Mouse (Mus musculus): ENCODE results near the gene Krt78.
A peak's percentile ranks its signal among the peaks of the same experiment; 100 is the strongest.
"Not testable (repeated sequence)": the region's sequence is repeated elsewhere in the genome, so short reads cannot be mapped to it uniquely, and the experiment has no call there.

Krt78 gene

DNA sequence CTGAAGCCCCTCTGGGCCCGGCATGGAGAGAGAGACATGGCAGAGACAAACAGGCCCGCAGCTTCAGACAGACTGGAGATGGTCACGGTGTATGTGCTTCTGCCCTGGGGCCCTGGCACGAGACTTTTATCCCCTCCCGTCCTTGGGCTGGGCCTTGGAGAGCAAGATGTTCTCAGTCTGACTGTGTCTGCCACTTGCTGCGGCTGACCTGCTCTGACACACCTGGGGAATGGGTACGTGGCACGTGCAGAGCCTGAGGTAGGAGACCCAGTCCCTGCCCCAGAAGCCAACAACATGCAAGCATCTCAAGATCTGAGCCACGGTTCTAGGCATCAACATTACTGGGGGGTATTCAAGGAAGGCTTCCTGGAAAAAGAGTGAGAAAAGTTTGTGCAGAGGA lies at the start of gene Krt78:
Krt78 (minus strand) TSS at position 101 of the 400 bp plus-strand sequence.
- DNase-seq (ENCODE audit: low read depth, low spot score): no peak

DNA sequence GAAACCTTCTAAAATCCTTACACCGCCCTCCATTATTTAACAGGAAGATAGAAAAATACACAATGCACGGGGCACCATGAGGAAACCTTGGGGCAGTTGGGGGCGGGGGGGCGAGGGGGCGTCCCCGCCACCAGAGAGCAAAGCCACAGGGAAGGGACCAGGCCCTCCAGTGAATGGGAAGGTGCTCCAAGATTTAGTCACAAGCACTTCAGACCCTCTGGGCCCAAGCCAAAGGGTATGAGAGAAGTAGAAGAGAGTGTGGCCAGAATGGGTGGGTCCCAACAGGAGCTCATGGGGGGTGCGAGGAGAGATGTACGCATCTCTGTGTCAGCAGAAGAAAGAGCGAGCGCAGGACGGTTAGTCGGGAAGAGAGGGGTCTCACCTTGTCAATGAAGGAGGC lies 49.4 kb upstream of the Krt78 start:
- DNase-seq (ENCODE audit: low read depth, low spot score): no peak

DNA sequence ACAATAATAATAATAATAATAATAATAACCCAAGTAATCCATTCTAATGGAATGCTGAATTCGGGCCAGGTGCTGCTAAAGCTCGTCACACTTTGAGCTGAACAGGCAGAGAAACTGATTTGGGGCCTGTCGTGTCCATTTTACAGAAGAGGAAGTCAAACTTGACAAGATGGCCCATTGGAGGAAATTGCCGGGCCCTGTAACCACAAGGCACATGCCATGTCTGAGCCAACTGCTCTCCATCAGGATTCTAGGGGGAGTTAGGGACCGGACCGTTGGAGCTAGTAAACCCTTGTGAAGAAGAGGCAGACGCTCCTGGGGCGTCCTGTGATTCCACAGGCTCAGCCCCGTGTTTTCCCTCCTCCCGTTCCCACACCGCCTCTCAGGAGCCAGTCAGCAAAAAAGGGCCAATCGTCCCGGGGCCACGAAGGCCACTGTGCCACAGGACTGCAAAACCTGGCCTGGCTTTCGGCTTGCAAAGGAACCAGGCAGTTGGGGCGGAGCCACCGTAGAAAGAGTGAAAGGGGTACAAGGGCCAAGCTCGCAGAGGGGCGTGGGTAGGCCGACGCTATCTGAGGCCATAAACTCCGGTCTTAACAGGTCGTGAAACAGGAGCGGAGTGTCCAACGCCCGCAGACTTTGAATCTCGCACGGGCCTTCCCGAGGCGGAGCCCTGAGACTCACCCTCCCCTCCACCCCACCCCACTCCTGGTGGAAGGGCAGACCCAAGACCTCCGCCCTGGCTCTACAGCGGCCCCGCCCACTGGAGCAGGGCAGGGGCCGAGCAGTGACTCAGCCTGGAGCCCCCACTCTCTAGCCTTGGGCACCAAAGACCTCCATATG lies 48.8 kb upstream of the Krt78 start:
- DNase-seq (ENCODE audit: low read depth, low spot score): peak; percentile 80

DNA sequence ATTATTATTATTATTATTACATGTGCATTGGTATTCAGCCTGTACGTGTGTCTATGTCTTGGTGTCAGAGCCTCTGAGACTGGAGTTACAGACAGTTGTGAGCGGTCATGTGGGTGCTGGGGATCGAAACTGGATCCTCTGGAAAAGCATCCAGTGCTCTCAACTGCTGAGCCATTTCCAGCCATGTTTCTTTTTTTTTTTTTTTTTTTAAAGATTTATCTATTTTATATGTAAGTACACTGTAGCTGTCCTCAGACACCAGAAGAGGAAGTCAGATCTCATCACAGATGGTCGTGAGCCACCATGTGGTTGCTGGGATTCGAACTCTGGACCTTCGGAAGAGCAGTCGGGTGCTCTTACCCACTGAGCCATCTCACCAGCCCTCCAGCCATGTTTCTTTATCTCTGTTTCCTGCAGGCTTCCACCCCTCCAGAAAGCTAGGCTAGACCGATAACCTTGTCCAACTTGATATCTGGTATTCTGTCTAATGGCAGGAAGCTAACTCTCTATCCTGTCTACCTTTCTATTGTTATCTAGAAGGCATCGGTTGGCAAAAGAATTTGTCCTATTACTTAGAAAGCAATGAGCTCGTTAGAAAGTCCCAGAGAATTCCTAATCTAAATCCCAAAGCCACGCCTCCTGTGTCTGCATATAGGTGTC lies 45.7 kb upstream of the Krt78 start:
- DNase-seq (ENCODE audit: low read depth, low spot score): no peak

DNA sequence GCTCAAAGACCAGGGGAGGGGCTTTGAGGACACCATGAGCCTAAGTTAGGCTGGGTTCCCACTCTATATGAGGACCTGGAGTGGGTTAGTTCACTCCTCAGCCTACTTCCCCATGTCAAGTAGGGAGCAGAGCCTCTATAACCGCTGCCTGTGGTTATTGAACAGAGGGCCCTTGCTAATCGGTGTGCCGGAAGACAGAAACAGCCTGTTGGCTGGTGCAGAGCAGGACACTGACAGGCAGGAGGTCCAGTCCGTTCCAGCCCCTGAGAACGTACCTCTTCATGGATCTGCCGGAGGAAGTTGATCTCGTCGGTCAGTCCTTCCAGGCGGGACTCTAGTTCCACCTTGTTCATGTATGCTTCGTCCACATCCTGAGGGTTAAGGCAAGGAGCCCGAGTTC lies 45.1 kb upstream of the Krt78 start:
- no peak for DNase-seq (ENCODE audit: low read depth, low spot score)

DNA sequence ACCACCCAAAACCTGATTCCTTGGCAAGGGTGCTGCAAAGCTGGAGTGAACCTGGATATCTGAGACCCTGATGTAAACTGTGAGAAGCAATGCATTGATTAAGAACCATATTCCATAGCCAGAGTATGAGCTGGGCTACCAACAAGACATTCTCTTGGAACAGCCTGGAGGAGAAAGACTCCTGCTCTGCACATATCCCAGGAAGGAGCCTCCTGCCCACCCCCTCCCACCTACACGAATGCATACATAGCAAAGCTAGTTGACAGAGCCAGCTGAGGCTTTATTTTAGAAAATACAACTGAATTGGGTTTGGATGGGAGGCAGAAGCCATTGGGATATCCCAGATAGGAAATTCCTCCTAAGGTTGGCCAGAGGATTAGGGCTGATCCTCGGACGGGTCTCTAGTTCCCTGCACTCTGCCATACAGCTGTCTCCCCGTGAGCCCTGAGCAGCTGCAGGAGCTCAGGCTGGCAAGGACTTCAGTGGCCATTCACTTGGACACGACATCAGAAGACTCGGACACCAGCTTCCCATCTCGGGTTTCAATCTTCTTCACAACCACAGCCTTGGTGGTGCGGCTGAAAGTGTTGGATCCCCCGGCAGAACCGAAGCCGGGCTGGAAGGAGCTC lies 42.5 kb upstream of the Krt78 start:
- DNase-seq (ENCODE audit: low read depth, low spot score): not testable (repeated sequence)

DNA sequence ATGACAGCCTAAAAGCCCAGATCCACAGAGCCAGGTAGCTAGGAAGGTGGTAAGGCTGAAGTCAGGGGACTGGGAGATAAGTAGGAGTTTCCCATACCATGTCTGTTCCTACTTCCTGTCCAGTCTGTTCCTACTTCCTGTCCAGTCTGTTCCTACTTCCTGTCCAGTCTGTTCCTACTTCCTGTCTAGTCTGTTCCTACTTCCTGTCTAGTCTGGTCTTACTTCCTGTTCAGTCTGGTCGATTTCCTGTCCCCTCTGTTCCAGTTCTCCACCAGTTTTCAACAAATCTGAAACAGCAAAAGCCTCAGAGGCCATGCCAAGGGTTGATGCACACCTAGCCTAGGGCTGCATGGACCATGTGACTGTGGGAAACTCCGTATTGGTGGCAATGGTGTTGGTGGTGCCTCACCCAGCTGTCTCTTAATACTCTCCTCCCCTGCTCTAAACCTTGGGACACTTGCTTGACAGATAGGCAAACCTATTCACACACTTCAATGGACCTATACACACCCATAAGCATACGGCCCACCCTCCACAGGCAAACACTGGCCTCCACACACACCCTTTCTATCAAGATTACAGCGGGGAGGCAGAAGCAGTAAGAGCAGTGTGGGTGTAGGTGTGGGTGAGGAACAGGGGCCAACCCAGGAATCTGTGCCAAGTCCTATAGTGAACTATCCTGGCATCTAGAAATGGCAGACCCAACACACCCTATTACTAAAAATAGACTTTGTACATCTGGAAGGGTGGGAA lies 41.6 kb upstream of the Krt78 start:
- DNase-seq (ENCODE audit: low read depth, low spot score): no peak

DNA sequence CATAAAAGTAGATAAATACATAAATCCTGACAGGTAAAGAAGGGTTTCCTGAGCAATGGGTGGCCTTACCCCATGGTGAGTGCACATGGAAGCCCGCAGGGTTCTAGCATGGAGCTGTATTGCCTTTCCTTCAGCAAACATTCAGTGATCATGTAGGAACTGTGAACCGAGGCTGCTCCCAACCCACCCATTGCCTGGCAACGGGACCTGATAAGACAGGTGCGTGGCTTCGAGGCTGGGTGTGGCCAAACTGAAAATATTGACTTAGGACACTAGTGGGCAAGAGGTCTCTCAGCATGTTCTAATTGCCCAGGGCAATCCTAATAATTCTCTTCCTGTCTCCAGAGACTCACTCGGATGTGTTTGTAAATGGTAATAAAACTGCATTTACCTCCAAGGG lies 40.3 kb upstream of the Krt78 start:
- no peak for DNase-seq (ENCODE audit: low read depth, low spot score)

DNA sequence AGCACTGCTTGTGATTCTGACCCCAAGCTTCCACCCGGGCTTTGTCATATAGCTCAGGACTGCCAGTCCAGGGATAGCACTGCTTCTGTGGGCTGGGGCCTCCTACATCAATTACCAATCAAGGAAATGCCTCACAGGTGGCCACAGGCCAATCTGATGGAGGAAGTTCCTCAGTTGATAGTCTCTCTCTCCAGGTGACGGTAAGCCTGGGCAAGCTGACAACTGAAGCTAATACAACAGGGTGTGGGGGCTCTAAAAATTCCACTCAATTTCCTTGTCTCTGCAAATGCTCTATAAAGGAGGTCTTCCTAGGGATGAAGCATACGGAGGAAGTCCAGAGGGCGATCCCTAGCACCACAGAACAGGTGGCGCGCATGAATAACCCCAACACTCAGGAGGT lies 36.9 kb upstream of the Krt78 start:
- no peak for DNase-seq (ENCODE audit: low read depth, low spot score)

DNA sequence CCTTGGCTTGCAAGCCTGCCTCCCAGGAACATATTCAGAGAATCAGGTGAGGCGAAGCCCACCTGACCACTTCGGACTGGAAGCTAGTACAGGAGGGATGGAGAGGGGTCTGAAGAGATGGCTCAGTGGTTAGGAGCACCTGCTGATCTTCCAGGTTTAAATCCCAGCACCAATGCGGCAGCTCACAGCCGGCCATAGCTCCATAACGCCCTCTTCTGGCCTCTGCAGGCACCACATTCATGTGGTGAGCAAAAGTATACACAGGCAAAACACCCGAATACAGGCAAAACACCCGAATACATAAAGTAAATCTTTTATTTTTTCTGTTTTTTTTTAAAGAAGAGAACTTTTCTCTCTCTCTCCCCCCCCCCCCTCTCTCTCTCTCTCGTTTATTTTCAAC lies 34.6 kb upstream of the Krt78 start:
- DNase-seq (ENCODE audit: low read depth, low spot score): no peak

DNA sequence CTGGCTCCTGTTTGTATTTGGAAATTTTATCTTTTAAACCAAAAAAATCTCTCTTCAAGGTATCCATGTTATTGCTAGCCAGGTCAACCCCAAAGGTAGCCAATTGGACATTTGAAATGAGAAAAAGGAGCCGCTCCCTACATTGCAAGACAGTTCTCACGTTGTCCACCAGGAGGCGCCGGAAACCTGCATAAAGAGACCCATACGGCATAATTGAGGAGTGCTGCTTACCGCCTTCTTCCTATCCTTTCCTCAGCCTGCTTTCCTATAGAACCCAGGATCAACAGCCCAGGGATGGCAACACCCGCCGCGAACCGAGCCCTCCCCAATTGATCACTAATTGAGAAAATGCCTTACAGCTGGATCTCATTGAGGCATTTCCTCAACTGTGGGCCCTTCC lies 34.0 kb upstream of the Krt78 start:
- peak; percentile 87 for DNase-seq (ENCODE audit: low read depth, low spot score)

DNA sequence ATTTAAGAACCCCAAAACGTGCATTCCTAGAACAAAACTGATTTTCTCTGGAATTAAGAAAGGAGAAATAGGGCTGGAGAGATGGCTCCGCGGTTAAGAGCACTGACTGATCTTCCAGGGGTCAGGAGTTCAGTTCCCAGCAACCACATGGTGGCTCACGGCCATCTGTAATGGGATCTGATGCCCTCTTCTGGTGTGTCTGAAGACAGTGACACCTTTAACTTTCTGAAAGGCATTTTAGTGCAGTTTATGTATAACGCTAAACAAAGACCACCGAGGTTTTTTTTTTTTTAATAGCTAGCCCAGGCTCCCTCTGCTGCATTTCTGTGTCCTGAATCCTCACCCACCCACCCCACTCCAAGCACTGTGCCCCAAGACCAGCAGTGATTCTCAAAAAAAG lies 30.7 kb upstream of the Krt78 start:
- DNase-seq (ENCODE audit: low read depth, low spot score): no peak

DNA sequence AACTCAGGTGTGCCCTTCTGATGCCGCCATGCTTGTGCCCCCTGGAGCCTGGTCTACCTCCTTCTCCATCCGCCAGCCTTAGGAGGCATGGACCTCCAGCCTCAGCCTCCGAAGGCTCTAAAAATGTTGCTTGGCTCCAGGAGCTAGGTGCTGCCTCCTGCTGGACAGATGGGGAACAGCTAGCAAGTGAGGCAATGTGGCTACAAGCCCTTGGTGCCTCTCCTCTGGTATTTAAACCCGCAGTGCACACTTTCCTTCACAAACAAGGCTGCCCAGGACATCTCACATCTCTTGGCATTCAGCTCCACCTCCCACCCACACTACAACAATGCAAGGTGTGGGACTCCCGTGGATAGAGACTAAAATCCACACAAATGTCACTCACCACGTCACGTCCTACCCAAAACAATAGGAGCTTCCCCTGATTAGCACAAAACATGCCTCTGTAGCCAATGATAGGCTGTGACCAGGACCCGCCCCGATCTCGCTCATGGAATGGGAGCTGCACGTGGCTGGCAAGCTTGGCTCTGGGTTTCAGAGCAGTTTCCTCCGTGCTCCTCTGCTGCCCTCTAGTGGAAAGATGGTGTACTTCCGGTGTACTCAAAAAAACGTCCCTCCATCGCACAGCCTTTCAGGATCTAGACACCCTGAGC lies 30.0 kb upstream of the Krt78 start:
- peak; percentile 97 for DNase-seq (ENCODE audit: low read depth, low spot score)

DNA sequence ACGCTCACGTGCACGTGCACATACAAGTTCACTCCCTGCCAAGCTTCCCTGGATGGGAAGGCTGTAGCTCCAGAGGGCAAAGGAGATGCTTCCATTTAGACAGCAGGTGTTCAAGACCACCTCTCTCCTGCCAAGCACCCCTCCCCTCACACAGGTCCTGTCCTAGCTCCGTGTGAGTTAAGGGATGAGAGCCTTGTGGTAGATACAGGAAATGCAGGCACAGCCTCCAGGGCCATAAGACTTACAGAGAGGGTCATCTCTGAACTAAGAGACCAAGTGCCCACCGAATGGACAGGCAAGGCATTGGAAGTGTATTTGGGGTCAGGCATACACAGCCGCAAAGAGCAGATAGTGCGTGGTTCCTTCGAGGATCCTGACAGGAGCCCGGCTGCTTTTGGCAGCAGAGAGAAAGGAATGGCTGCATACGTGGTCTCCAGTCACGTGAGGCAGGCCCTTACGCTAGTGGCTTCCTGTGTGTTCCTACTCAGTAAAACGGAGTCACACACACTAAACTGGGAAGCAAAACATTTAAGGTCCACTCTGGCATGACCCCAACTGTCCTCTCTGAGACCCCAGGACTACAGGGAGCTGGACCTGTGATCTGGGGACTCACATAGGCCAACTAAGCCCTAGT lies 29.3 kb upstream of the Krt78 start:
- DNase-seq (ENCODE audit: low read depth, low spot score): no peak

DNA sequence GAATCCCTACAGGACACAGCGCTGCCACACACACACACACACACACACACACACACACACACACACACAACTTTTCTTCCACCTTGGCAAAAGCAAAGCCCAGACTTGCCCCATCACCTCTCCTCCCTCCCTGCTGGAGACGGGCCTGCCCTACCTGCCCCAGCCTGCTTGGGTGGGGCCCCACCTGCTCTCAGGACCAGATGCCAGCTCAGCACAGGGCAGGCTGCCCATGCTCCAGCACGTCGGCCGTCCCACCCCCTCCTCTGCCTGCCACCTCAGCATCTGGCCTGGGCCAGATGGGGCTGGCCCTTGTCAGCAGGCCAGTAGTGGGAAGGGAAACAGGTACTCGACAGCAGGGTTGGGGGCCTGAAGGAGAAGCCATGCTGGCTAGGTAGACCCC lies 26.8 kb upstream of the Krt78 start:
- no peak for DNase-seq (ENCODE audit: low read depth, low spot score)

DNA sequence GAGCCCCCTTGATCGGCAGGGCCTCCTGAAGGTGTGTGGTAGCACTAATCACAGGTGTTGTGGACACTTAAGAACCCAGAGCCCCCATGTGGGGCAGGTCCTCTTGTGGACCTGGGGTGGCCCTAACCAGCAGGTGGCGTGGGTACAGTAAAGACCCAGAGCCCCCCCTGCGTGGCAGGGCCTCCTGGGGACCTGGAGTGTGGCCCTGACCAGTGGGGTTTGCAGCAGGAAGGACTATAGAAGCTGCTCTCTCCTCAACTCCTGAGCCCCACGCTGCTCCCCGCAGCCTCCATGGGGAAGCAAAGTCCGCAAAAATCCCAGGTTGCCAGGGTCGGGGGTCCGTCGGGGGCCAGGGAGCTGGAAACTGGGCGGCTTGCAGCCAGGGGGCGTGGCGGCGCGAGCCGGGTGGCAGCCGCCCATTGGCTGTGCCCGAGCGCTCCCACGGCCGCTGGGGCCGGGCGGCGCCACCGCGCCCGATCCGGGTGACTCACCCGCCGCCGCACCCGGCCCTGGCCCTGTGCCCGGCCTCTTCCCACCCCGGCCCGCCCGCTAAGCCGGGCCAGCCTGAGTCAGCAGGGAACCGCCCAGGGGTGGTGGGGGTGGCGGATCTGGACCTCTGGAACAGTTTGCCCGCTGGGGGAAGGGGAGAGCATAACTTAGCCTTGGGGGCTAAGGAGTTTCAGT lies 23.1 kb upstream of the Krt78 start:
- peak; percentile 80 for DNase-seq (ENCODE audit: low read depth, low spot score)

DNA sequence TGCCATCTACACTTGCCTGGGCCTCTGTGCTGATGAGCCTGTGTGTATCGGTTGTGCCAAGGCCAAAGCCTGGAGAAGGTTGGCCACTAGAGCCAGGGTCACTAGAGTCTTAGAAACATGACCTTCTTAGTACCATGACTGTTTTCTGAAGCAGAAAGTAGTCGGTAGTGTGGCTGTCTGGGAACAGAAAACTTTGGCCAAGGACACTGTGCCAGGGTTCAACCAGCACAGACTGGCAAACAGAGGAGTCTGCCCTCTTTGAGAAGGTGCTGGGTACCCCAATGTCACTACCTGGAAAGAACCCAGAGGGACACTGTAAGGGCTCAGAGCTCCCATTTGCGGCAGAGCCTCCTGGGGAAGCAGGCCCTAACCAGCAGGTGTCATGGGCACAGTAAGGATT lies 22.6 kb upstream of the Krt78 start:
- no peak for DNase-seq (ENCODE audit: low read depth, low spot score)

DNA sequence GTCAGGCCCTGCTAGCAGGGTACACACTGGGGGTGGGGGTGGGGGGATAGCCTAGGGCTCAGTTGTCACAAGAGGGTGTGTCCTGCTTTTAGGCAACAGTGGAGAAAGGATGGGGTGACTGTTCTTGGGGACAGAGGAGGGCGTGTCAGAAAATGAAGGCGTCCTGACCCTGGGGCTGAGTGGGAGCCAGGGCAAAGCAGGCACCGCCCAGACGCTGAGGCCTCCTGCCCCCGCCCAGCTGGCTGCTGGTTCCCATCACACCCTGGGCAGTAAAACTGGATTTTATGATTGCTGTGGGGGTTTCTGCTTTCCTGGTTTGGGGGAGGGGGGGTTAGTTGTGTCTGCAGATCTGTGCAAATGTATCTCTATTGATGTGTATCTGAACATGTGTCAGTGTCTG lies 21.9 kb upstream of the Krt78 start:
- DNase-seq (ENCODE audit: low read depth, low spot score): peak; percentile 15

DNA sequence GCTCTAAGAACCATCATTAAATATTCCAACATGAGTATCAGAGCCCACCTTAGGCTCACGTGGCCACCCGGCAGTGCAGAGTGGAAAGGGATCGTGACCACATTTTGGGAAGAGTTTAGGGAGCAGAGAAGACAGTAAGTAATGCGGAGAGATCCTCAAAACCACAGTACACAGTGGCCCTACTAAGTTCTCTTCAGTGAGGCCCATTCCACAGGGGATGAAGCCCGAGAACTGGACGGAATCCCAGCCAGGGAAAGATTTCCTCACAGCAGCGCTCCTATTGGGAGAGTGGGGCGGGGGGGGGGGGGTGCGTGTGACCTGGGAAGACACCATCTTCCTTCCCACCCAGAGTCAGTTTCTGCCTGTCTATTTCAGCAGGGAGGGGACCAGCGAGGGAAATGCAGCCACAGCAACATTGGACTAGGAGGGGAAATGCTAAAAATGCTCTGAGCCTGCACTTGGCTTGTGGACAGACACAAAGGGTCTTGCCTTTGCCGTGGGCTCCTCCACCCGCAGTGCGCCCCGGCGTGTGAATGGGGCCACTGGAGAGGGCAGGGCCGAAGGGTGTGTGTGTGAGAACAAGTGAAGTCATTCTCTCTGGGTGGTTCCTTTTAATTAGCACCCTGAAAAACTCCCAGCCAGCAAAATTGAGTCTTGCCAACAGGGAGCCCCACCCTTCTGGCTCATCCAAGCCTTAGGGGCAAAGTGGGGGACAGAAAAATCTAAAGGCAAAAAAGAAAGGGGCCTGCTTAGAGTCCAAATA lies 20.2 kb upstream of the Krt78 start:
- DNase-seq (ENCODE audit: low read depth, low spot score): no peak

Data from mesoderm, embryonic 11.5 days (tissue).